Mouse (Mus musculus): Measurements from ENCODE around the gene Sfi1. TPM values are rescaled to one million over a fixed set of nuclear protein-coding genes. Genes with fewer than 3 reads are reported as not detected.
"Not testable (repeated sequence)": the region's sequence is repeated elsewhere in the genome, so short reads cannot be mapped to it uniquely, and the experiment has no call there.

Gene Sfi1
- total and polyA plus RNA-seq, 3 experiments: 10.2 to 25.2 (median 17.4) TPM

GRCm38 (mm10) chr11:3146806-3147205, 46.5 kb downstream of the Sfi1 start:
- H3K4me3 ChIP-seq (replicated peaks in 1 of 3; ENCODE audit: low read depth in 2 of 3, low read length in 2 of 3, poor library complexity in 1 of 3); H3K79me2 ChIP-seq (replicated peaks; ENCODE audit: control insufficient read depth, extremely low read depth, insufficient read depth, poor library complexity, severe bottlenecking); dilution Hi-C loops (cut with MboI; ENCODE audit: extremely low pct_ligation_motif_present, extremely low pct_unique_long_range_greater_than_20kb, low sequenced_read_pairs); H3K9ac ChIP-seq (ENCODE audit: insufficient read depth, low read depth); DNase-seq (ENCODE audit: extremely low read depth); H3K4me2 ChIP-seq (ENCODE audit: insufficient read depth, low read depth, poor library complexity, severe bottlenecking); in situ Hi-C loops (cut with MboI; ENCODE audit: low pct_ligation_motif_present, low pct_unique_long_range_greater_than_20kb, low sequenced_read_pairs); H3K27me3 ChIP-seq (replicated peaks); H3K27ac ChIP-seq (ENCODE audit: insufficient read depth, low read depth); H3K4me1 ChIP-seq (ENCODE audit: control insufficient read depth in 1 of 2, insufficient read depth in 2 of 2); H3K9me3 ChIP-seq (replicated peaks; ENCODE audit: low read length): not testable (repeated sequence)
- peaks cover 5 to 10% of the 10 kb centered on the region in 2 experiments for H3K36me3 ChIP-seq (replicated peaks in 1 of 2; ENCODE audit: control insufficient read depth in 1 of 2, insufficient read depth in 1 of 2, low read length in 1 of 2)

- H3K4me3 ChIP-seq (replicated peaks in 1 of 3; ENCODE audit: low read depth in 2 of 3, low read length in 2 of 3, poor library complexity in 1 of 3); H3K4me2 ChIP-seq (ENCODE audit: insufficient read depth, low read depth, poor library complexity, severe bottlenecking); H3K4me1 ChIP-seq (ENCODE audit: control insufficient read depth in 1 of 2, insufficient read depth in 2 of 2); H3K79me2 ChIP-seq (replicated peaks; ENCODE audit: control insufficient read depth, extremely low read depth, insufficient read depth, poor library complexity, severe bottlenecking); H3K9ac ChIP-seq (ENCODE audit: insufficient read depth, low read depth); DNase-seq (ENCODE audit: extremely low read depth); H3K9me3 ChIP-seq (replicated peaks; ENCODE audit: low read length); in situ Hi-C loops (cut with MboI; ENCODE audit: low pct_ligation_motif_present, low pct_unique_long_range_greater_than_20kb, low sequenced_read_pairs); H3K27me3 ChIP-seq (replicated peaks); dilution Hi-C loops (cut with MboI; ENCODE audit: extremely low pct_ligation_motif_present, extremely low pct_unique_long_range_greater_than_20kb, low sequenced_read_pairs); H3K36me3 ChIP-seq (replicated peaks in 1 of 2; ENCODE audit: control insufficient read depth in 1 of 2, insufficient read depth in 1 of 2, low read length in 1 of 2); H3K27ac ChIP-seq (ENCODE audit: insufficient read depth, low read depth): not testable (repeated sequence)
Observed at GRCm38 (mm10) chr11:3145359-3146165, 47.7 kb downstream of the Sfi1 start.

GRCm38 (mm10) chr11:3143984-3144383, 49.3 kb downstream of the Sfi1 start:
- H3K4me1 ChIP-seq (ENCODE audit: control insufficient read depth in 1 of 2, insufficient read depth in 2 of 2); H3K79me2 ChIP-seq (replicated peaks; ENCODE audit: control insufficient read depth, extremely low read depth, insufficient read depth, poor library complexity, severe bottlenecking); H3K9me3 ChIP-seq (replicated peaks; ENCODE audit: low read length); H3K27ac ChIP-seq (ENCODE audit: insufficient read depth, low read depth); H3K4me2 ChIP-seq (ENCODE audit: insufficient read depth, low read depth, poor library complexity, severe bottlenecking); in situ Hi-C loops (cut with MboI; ENCODE audit: low pct_ligation_motif_present, low pct_unique_long_range_greater_than_20kb, low sequenced_read_pairs); H3K27me3 ChIP-seq (replicated peaks); dilution Hi-C loops (cut with MboI; ENCODE audit: extremely low pct_ligation_motif_present, extremely low pct_unique_long_range_greater_than_20kb, low sequenced_read_pairs); DNase-seq (ENCODE audit: extremely low read depth); H3K9ac ChIP-seq (ENCODE audit: insufficient read depth, low read depth); H3K4me3 ChIP-seq (replicated peaks in 1 of 3; ENCODE audit: low read depth in 2 of 3, low read length in 2 of 3, poor library complexity in 1 of 3); H3K36me3 ChIP-seq (replicated peaks in 1 of 2; ENCODE audit: control insufficient read depth in 1 of 2, insufficient read depth in 1 of 2, low read length in 1 of 2): not testable (repeated sequence)

GRCm38 (mm10) chr11:3142413-3142812, 50.9 kb downstream of the Sfi1 start:
- H3K9ac ChIP-seq (ENCODE audit: insufficient read depth, low read depth); H3K27ac ChIP-seq (ENCODE audit: insufficient read depth, low read depth); H3K9me3 ChIP-seq (replicated peaks; ENCODE audit: low read length); DNase-seq (ENCODE audit: extremely low read depth); H3K4me2 ChIP-seq (ENCODE audit: insufficient read depth, low read depth, poor library complexity, severe bottlenecking); H3K27me3 ChIP-seq (replicated peaks); H3K4me1 ChIP-seq (ENCODE audit: control insufficient read depth in 1 of 2, insufficient read depth in 2 of 2); in situ Hi-C loops (cut with MboI; ENCODE audit: low pct_ligation_motif_present, low pct_unique_long_range_greater_than_20kb, low sequenced_read_pairs); H3K79me2 ChIP-seq (replicated peaks; ENCODE audit: control insufficient read depth, extremely low read depth, insufficient read depth, poor library complexity, severe bottlenecking); dilution Hi-C loops (cut with MboI; ENCODE audit: extremely low pct_ligation_motif_present, extremely low pct_unique_long_range_greater_than_20kb, low sequenced_read_pairs); H3K36me3 ChIP-seq (replicated peaks in 1 of 2; ENCODE audit: control insufficient read depth in 1 of 2, insufficient read depth in 1 of 2, low read length in 1 of 2); H3K4me3 ChIP-seq (replicated peaks in 1 of 3; ENCODE audit: low read depth in 2 of 3, low read length in 2 of 3, poor library complexity in 1 of 3): not testable (repeated sequence)

GRCm38 (mm10) chr11:3140967-3141535, 52.2 kb downstream of the Sfi1 start:
- H3K4me2 ChIP-seq (ENCODE audit: insufficient read depth, low read depth, poor library complexity, severe bottlenecking); H3K9ac ChIP-seq (ENCODE audit: insufficient read depth, low read depth); H3K27me3 ChIP-seq (replicated peaks); H3K36me3 ChIP-seq (replicated peaks in 1 of 2; ENCODE audit: control insufficient read depth in 1 of 2, insufficient read depth in 1 of 2, low read length in 1 of 2); dilution Hi-C loops (cut with MboI; ENCODE audit: extremely low pct_ligation_motif_present, extremely low pct_unique_long_range_greater_than_20kb, low sequenced_read_pairs); H3K9me3 ChIP-seq (replicated peaks; ENCODE audit: low read length); H3K79me2 ChIP-seq (replicated peaks; ENCODE audit: control insufficient read depth, extremely low read depth, insufficient read depth, poor library complexity, severe bottlenecking); H3K27ac ChIP-seq (ENCODE audit: insufficient read depth, low read depth); in situ Hi-C loops (cut with MboI; ENCODE audit: low pct_ligation_motif_present, low pct_unique_long_range_greater_than_20kb, low sequenced_read_pairs); H3K4me1 ChIP-seq (ENCODE audit: control insufficient read depth in 1 of 2, insufficient read depth in 2 of 2); H3K4me3 ChIP-seq (replicated peaks in 1 of 3; ENCODE audit: low read depth in 2 of 3, low read length in 2 of 3, poor library complexity in 1 of 3); DNase-seq (ENCODE audit: extremely low read depth): not testable (repeated sequence)

GRCm38 (mm10) chr11:3138323-3138722, 54.9 kb downstream of the Sfi1 start:
- H3K36me3 ChIP-seq (replicated peaks in 1 of 2; ENCODE audit: control insufficient read depth in 1 of 2, insufficient read depth in 1 of 2, low read length in 1 of 2); H3K79me2 ChIP-seq (replicated peaks; ENCODE audit: control insufficient read depth, extremely low read depth, insufficient read depth, poor library complexity, severe bottlenecking); dilution Hi-C loops (cut with MboI; ENCODE audit: extremely low pct_ligation_motif_present, extremely low pct_unique_long_range_greater_than_20kb, low sequenced_read_pairs); H3K4me2 ChIP-seq (ENCODE audit: insufficient read depth, low read depth, poor library complexity, severe bottlenecking); H3K27me3 ChIP-seq (replicated peaks); in situ Hi-C loops (cut with MboI; ENCODE audit: low pct_ligation_motif_present, low pct_unique_long_range_greater_than_20kb, low sequenced_read_pairs); H3K9me3 ChIP-seq (replicated peaks; ENCODE audit: low read length); DNase-seq (ENCODE audit: extremely low read depth); H3K27ac ChIP-seq (ENCODE audit: insufficient read depth, low read depth); H3K9ac ChIP-seq (ENCODE audit: insufficient read depth, low read depth); H3K4me3 ChIP-seq (replicated peaks in 1 of 3; ENCODE audit: low read depth in 2 of 3, low read length in 2 of 3, poor library complexity in 1 of 3); H3K4me1 ChIP-seq (ENCODE audit: control insufficient read depth in 1 of 2, insufficient read depth in 2 of 2): not testable (repeated sequence)
